Mouse (Mus musculus): Measurements from ENCODE around the gene Carmil1. TPM values are rescaled to one million over a fixed set of nuclear protein-coding genes. Genes with fewer than 3 reads are reported as not detected.

Gene Carmil1
- polyA plus RNA-seq, 1 experiment from 2014 or later, result 22.0 TPM

DNA sequence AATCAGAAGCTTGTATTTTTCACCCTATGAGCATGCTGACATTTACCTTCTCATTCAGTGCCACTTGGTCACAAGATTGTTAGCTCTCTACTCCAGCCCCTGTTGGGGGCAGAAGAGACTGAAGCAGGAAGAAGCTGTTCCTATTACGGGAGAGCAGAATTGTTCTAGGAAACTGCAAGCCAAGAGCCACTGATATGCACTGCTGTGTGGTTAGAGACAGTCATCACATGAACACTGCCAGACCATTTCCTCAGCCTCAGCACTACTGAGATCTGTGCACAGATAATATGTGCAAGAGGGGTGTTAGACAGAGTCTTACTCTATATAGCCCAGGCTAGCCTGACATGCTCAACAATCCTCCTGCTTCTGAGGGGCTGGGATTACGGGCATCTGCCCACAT lies 69.4 kb downstream of the Carmil1 start:
- no peak for TF ChIP-seq CTCF (IDR thresholded peaks at IDR 0.05)
- H3K27me3 ChIP-seq, result no peaks in the 10 kb centered on the region
- ATAC-seq, result no peak
- ChIA-PET POLR2A (interaction anchor here (1.4 kb wide), 1 partner anchor 10 kb away, joined by 9 read pairs; no protein-coding TSS in a partner anchor), CTCF (interaction anchor here (0.7 to 1.1 kb wide), 3 partner anchors 11 to 53 kb away, joined by 3 read pairs; no protein-coding TSS in a partner anchor)
- in situ Hi-C loops (cut with MboI; ENCODE audit: low pct_unique_long_range_greater_than_20kb), result no loop called here
- DNase-seq (ENCODE audit: low read depth, low spot score), result no peak

DNA sequence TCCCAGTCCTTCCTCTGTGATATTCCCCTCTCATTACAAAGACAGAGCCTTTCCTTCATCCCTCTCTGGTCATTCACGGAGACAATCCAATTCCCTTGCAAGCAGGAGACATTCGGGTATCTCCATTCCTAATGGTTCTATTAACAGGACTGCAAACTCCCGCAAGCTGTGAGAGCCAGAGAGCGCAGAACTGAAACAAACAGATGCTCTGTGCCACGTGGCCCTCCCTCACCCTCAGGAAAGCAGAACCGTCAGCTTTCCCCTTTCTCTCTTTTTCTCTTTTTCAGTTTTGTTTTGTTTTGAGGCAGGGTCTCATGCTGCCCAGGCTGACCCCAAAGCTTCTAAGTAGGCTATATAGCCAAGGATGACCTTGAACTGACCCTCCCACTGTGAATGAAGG lies 74.5 kb downstream of the Carmil1 start:
- ChIA-PET POLR2A (no interaction called here), CTCF (no interaction called here)
- DNase-seq (ENCODE audit: low read depth, low spot score) (no peak), ATAC-seq (no peak)
- in situ Hi-C loops (cut with MboI; ENCODE audit: low pct_unique_long_range_greater_than_20kb), result no loop called here
- H3K27me3 ChIP-seq, result no peaks in the 10 kb centered on the region
- TF ChIP-seq CTCF (IDR thresholded peaks at IDR 0.05), result no peak

DNA sequence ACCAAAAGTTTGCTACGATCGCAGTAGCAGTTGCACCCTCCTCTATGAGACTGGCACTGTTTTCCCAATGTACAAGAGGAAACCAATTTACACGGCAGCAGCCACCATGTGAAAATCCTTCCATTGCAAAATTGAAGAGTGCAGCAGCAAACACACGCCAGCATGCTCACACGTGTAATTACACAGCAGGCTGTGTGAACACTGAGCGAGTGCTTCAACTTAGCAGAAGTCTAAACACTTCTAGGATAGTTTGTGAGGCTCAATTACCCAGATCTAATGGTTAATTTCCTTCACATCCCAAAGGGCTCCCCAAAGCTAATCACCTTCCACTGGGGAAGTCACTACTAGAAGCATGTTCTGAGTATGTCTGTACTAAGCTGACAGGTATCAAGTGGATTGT lies 78.3 kb downstream of the Carmil1 start:
- POLR2A ChIA-PET, result no interaction called here

DNA sequence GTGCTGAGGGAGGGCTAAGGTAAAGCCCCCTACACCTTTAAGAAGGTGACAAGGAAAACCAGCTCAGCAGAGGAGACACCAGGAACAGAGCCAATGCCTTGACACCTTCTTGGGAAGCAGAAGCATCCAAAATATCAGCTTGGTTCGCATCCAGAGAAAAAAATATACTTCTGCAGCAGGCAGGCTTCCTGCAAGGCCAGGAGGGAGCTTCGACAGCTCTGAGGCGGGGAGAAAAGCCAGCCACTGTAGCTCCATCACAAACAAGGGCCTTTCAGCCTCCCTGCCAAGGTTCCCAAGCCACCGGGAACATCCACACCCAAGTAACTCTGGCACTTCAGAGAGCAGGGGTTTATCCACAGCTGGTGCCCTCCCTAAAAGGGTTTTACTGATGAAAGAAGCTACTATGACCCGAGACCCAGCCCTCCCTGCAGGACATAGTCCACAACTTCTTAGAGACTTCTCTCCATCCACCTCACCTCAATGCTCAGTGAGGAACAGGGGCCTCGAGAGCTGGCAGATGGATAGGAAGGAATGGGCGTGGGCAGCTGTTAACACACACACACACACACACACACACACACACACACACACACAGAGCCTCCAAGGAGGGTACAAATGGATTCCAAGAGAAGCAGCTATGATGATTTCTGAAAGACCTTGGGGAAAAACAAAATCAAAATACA lies 80.6 kb downstream of the Carmil1 start:
- H3K27me3 ChIP-seq, result no peaks in the 10 kb centered on the region
- TF ChIP-seq CTCF (IDR thresholded peaks at IDR 0.05), result no peak
- in situ Hi-C loops (cut with MboI; ENCODE audit: low pct_unique_long_range_greater_than_20kb), result no loop called here
- ChIA-PET CTCF (no interaction called here), POLR2A (interaction anchor here (0.6 kb wide), 1 partner anchor 10 kb away, joined by 8 read pairs; no protein-coding TSS in a partner anchor)
- no peak for DNase-seq (ENCODE audit: low read depth, low spot score)
- ATAC-seq, result no peak

More for the DNA sequence above, 78.3 kb downstream of the Carmil1 start:
- no peaks in the 10 kb centered on the region for H3K27me3 ChIP-seq
- CTCF ChIA-PET, result interaction anchor here (0.9 to 1.8 kb wide), 2 partner anchors 16 to 43 kb away, joined by 4 read pairs; no protein-coding TSS in a partner anchor
- no peak for TF ChIP-seq CTCF (IDR thresholded peaks at IDR 0.05)
- DNase-seq (ENCODE audit: low read depth, low spot score) (no peak), ATAC-seq (no peak)
- in situ Hi-C loops (cut with MboI; ENCODE audit: low pct_unique_long_range_greater_than_20kb), result no loop called here

DNA sequence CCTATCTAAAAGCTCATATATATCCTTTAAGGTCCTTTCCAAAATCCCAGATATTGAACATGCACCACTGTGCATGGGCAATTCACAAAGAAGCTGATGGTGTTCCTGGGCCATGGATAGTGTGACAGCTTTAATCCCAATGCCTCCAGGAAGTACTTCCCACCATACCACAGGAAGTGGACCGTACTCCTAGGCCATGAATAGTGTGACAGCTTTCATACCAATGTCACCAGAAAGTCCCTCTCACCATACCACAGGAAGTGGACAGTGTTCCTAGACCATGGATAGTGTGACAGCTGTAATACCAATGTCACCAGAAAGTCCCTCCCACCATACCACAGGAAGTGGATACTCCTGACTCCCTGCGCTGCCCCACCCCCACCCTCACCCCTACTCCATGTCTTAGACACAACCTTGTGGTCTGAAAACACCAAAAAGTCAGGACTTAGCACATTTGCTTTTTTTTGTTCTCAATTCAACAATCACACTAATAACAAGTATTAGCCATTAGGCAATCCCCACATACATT lies 82.1 kb downstream of the Carmil1 start:
- ChIA-PET CTCF (interaction anchor here (0.7 to 1.7 kb wide), 3 partner anchors 9 to 17 kb away, joined by 3 to 5 read pairs (median 3); no protein-coding TSS in a partner anchor), POLR2A (no interaction called here)
- no peaks in the 10 kb centered on the region for H3K27me3 ChIP-seq
- in situ Hi-C loops (cut with MboI; ENCODE audit: low pct_unique_long_range_greater_than_20kb), result no loop called here
- TF ChIP-seq CTCF (IDR thresholded peaks at IDR 0.05), result no peak
- no peak for DNase-seq (ENCODE audit: low read depth, low spot score)
- ATAC-seq, result no peak

DNA sequence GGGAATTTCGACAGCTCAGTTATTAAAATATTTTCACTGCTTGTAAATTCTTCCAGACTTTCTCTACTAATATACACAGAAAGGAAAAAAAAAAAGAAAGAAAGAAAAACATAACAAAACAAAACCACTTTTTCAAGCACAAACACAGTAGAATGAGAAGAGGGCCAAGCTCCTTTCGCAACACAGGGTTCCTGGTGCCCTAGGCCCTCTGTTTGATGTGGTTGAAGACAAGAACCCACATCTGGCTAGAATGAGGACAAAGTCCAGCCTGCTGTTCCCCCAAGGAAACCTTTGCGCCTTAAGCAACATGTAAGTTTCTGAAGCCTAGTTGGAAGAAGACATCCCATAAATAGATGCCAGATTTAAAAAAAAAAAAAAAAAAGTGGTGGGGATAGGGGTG lies 85.2 kb downstream of the Carmil1 start:
- no peak for ATAC-seq
- no peak for DNase-seq (ENCODE audit: low read depth, low spot score)
- TF ChIP-seq CTCF (IDR thresholded peaks at IDR 0.05), result no peak
- ChIA-PET POLR2A (no interaction called here), CTCF (interaction anchor here (0.7 kb wide), 1 partner anchor 86 kb away, joined by 3 read pairs; no protein-coding TSS in a partner anchor)
- H3K27me3 ChIP-seq, result no peaks in the 10 kb centered on the region
- in situ Hi-C loops (cut with MboI; ENCODE audit: low pct_unique_long_range_greater_than_20kb), result no loop called here

DNA sequence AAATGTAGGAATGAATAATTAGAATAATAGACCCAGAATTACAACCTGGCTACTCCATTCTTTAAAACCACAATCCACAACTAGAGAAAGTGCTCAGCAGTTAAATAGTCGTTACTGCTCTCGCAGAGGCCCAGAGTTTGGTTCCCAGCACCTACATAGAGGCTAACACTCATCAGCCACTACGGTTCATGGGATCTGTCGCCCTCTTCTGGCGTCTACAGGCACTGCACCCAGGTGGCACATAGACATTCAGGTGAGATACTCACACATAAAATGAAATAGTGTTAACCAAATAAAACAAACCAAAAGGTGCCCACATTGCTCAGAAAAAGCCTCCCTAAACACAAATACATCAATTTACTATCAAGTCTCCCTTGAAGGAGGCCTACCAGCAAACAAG lies 86.6 kb downstream of the Carmil1 start:
- ChIA-PET POLR2A (no interaction called here), CTCF (interaction anchor here (1.0 kb wide), 1 partner anchor 43 kb away, joined by 3 read pairs; no protein-coding TSS in a partner anchor)
- no peak for DNase-seq (ENCODE audit: low read depth, low spot score)
- ATAC-seq, result no peak
- no peaks in the 10 kb centered on the region for H3K27me3 ChIP-seq
- in situ Hi-C loops (cut with MboI; ENCODE audit: low pct_unique_long_range_greater_than_20kb), result no loop called here
- TF ChIP-seq CTCF (IDR thresholded peaks at IDR 0.05), result peak; percentile 60

DNA sequence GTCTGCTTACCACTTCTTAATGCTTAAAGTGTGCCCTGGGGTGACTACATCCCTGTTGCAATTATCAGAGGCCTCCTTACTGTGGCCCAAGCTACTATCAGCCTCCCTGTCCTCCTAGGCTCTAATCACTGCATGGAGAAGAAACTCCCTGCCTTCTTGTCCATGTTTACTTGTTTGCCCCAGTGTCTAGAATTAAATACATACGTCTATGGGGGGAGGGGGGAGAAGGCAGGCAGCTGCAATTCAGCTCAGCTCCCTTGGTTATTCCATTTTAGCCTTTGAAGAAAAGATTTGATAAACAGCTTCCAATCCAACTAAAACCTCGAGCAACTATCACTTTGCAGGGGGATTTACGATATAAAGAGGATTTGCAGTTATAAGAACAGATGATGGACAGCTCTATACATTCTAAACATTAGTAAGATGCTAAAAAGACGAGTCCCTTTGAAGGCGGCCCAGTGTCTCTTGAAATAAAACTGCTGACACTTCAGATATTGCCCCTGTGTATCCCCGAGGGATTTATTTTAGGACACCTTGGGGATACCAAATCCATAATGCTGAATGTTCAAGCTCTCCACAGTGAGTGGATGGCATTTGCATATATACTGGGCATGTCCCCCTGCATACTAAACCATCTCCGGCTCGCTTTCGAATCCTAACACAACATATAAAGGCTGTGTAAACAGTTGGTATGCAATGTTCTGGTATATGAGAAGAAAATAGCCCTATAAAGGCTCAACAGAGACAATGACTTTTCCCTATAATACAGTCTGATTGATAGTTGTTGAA lies 89.5 kb downstream of the Carmil1 start:
- ChIA-PET CTCF (no interaction called here), POLR2A (no interaction called here)
- no peak for TF ChIP-seq CTCF (IDR thresholded peaks at IDR 0.05)
- no peak for ATAC-seq
- in situ Hi-C loops (cut with MboI; ENCODE audit: low pct_unique_long_range_greater_than_20kb), result no loop called here
- DNase-seq (ENCODE audit: low read depth, low spot score), result no peak
- H3K27me3 ChIP-seq, result no peaks in the 10 kb centered on the region

DNA sequence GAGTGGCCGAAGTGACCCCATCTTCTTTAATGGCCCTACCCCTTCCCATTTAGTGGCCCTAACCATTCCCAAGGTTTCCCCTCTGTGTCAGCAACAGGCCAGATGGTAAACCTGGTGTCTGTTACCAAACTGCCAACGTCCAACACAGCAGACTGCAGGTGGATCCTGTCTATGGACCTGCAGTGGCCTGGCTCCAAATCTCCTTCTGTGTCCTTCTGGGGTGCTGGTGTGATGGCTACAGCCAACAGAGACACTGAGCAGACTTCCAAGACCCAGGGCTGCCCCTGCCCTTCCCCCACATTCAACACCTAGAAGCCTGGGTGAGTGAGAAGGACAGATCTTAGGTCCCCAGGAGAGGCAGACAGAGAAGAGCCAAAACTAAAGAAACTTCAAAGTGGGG lies 93.6 kb downstream of the Carmil1 start:
- no peaks in the 10 kb centered on the region for H3K27me3 ChIP-seq
- DNase-seq (ENCODE audit: low read depth, low spot score) (no peak), ATAC-seq (no peak)
- TF ChIP-seq CTCF (IDR thresholded peaks at IDR 0.05), result no peak
- ChIA-PET POLR2A (no interaction called here), CTCF (no interaction called here)
- in situ Hi-C loops (cut with MboI; ENCODE audit: low pct_unique_long_range_greater_than_20kb), result no loop called here

DNA sequence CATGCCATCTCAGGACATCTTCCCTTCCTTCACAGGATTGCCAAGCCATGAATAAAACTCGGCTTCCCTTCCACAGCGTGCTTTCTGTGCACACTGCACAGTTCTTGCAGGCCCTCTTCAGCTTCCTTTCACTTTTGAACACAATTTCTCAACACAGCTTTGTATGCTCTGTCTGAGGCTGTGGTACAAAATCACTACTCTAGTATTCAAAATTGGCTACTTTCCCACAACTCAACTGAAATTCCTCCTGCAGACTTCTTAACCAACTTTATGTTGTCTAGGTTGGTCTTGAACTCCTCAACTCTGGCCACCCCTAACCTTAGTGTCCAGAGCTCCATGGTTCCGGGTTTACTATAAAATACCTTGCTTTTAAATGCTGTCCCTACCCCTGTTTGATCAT lies 95.0 kb downstream of the Carmil1 start:
- ATAC-seq (no peak), DNase-seq (ENCODE audit: low read depth, low spot score) (no peak)
- no peaks in the 10 kb centered on the region for H3K27me3 ChIP-seq
- CTCF ChIA-PET, result no interaction called here
- POLR2A ChIA-PET, result no interaction called here
- in situ Hi-C loops (cut with MboI; ENCODE audit: low pct_unique_long_range_greater_than_20kb), result no loop called here
- TF ChIP-seq CTCF (IDR thresholded peaks at IDR 0.05), result no peak

DNA sequence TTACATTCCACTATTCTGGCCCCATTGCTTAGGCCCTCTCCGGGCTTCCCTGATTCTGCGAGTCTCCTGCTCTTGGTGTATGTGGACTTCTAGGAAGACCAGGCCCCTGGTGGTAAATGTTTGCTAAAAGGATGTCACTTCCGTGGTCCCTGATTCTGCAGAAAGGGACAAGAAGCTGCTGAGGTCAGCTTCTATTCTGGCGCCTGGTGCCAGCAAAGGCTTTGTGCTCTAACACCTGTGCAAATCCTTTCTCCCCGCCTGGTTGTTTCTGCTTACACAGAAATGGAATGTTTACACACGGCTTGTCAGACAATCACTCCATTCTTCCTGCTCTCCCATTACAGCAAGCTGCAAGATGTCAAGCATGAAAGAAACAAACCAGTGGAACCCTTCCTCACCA lies 97.7 kb downstream of the Carmil1 start:
- ATAC-seq (no peak), DNase-seq (ENCODE audit: low read depth, low spot score) (no peak)
- in situ Hi-C loops (cut with MboI; ENCODE audit: low pct_unique_long_range_greater_than_20kb), result no loop called here
- TF ChIP-seq CTCF (IDR thresholded peaks at IDR 0.05), result no peak
- ChIA-PET CTCF (no interaction called here), POLR2A (no interaction called here)
- no peaks in the 10 kb centered on the region for H3K27me3 ChIP-seq
